Mouse (Mus musculus): ENCODE measurements around the gene Shisa2.

- TF ChIP-seq CTCF (IDR thresholded peaks at IDR 0.05; ENCODE audit: control insufficient read depth, insufficient read depth, insufficient replicate concordance, low read depth, low read length): no peak
- TF ChIP-seq POLR2A (IDR thresholded peaks at IDR 0.05; ENCODE audit: control insufficient read depth, low read depth, low read length): no peak
Observed at GRCm38 (mm10) chr14:59592593-59592992, 32.5 kb upstream of the Shisa2 start.

Data from testis, adult 2 months (tissue).